Mouse (Mus musculus) lung, postnatal 25 days (tissue): ENCODE measurements around the gene Zfp473.
A peak's percentile ranks its signal among the peaks of the same experiment; 100 is the strongest.
"Not testable (repeated sequence)": the region's sequence is repeated elsewhere in the genome, so short reads cannot be mapped to it uniquely, and the experiment has no call there.

ENCODE experiments used
- DNase-seq: peaks from one replicate; pipeline ENCODE4 v3.0.0; 2022; ENCODE audit warnings: low spot score

The Zfp473 gene

DNA sequence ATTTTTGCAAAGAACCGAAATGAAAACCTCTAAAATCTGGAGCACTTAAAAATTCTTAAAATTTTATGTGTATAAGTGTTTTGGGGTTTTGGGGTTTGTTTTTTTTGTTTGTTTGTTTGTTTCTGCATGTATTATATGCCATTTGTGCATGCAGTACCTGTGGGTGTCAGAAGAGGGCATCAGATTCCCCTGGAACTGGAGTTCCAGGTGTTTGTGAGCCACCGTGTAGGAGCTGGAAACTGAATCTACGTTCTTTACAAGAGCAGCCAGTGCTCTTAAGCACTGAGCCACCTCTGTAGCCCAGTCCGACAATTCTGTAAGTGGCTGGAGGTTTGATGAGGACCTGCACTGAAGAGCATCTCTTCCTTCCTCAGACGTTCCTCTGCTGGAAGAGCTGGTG, 41.0 kb downstream of the Zfp473 start:
- DNase-seq: no peak

DNA sequence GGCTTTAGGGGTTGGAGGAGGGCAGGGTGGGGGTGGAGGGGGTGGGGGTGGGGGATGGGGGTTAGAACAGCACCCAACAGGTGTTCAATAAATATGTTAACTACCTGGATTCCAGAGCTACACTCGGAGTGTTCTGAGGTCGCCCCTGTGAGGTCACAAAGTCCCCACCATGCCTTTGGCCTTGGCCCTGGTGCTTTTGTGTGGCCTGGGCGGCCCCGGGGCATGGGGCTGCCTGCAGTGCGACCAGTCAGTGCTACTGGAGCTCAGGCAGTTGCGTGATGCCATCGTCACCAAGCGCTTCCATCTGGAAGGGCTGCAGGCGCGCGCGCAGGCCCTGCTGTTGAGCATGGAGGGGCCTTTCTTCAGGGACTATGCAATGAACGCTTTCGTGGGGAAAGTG, 42.3 kb downstream of the Zfp473 start, which contains the start of gene Izumo2:
Gene Izumo2 (plus strand): TSS at position 169 of the 400 bp plus-strand sequence.
- no peak for DNase-seq

DNA sequence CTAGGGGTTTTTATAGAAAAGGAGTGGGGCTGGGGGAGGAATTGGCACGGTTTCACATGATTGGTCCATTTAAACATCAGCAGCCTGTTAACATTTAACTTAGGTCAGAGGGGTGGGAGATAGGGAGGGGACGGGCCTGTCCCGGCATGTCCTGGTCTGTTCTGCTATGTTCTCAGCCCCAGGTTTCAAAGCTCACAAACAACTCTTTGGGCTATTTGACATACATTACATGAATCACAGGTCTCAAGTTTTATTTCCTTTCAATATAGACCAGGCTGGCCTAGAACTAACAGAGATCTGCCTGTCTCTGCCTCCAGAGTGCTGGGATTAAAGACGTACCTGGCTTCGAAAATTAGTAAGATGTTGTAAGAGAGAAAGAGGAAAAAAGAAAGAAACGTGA, 42.8 kb downstream of the Zfp473 start:
- not testable (repeated sequence) for DNase-seq

DNA sequence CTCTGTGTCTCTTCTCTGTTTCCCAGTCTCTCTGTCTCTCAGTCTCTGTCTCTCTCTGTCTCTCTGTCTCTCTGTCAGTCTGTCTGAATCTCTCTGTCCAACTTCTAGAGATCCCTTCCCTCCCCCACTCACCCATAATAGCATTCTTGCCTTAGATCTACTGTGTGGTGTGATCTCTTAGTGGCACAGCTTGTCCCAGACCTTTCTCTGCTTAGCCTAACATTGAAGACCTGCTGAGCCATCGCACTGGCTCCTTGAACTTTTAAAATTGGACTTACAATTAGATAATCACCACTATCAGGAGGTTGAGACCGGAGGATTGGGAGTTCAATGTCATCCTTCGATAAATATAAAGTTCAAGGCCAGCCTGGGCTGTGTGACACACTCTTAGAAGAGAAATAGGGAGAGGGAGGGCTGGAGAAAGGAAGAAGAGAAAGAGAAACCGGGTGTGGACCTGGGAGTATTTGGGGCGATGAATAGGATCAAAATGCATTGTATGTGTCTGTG, 43.6 kb downstream of the Zfp473 start:
- no peak for DNase-seq

DNA sequence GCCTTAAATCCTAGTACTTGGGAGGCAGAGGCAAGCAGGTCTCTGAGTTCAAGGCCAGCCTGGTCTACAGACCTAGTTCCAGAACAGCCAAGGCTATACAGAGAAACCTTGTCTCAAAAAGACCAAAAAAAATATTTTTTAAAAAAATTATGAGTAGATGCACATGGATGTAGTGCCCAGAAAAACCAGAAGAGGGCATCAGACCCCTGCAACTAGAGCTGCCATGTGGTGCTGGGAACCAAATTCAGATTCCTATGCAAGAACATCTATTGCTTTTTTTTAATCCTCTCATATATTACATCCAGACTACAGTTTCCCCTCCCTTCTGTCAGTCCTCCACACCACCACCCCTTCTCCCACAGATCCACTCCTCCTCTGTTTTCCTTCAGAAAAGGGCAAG, 44.5 kb downstream of the Zfp473 start:
- no peak for DNase-seq

DNA sequence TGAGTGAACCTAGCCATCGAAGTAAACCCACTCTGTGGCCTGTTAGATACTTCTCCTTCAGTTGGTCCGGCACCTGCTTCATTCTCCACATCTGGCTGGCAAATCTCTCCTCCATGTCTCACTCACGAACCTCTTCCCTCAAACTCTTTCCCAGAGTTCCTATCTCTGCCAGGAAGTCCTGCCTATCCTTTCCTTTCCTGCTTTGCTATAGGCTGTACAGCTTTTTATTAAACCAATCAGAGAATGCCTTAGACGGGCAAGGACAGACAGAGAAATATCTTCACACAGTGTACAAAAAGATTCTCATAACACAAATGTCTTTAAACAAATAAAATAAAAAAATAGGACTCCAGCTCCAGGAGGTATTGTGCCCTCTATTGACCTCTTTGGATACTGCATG, 45.8 kb downstream of the Zfp473 start:
- DNase-seq: no peak

DNA sequence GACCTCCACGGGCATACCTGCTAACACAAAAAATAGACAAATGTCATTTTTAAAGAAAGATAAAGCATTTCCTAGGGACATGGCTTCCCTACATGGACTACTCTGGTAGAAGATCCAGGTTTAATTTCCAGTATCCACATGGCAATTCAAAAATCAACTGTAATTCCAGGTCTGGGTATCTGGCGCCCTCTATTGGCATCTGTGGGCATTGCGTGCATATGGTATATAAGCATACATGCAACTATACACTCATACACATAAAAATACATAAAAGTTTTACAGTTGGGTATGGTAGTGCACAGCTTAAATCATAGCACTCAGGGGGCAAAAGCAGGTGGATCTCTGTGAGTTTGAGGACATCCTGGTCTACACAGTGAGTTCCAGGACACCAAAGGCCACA, 46.5 kb downstream of the Zfp473 start:
- DNase-seq: peak; percentile 47

DNA sequence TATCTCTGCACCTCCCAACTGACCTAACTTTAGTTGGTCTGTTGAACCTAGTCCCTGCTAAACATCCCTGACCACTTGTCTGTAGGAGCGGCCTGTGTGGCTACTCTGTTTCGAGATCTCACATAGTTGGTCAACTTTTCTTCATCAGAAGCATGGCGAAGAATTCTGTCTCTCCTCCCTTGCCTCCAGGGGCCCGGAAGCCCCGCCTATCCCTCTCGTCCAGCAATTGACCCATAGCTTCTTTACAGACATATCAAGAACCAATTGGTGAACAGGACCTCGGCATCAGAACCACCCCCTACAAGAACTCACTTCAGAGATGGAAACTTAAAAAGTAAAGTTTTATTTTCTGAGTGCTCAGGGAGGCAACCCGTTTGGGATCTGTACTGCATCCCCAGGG, 47.9 kb downstream of the Zfp473 start:
- no peak for DNase-seq

DNA sequence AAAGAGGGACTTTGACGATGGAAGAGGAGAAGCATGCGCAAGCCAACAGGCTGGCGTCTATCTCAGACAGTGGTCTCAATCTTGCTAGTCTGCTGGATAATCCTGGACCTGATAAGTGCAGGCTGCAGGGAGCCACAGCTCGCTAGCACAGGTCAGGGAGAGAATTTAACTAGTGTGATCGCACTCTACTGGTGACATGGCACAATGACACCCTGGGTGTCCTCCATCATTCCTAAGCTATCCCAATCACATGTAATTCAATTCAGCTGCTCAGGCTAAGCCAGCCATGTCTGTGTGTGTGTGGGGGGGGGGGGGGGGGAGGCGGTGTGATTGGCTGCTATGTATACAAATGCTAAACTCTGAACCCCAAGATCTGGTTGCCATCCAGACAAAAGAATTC, 48.9 kb downstream of the Zfp473 start:
- DNase-seq: peak; percentile 59

DNA sequence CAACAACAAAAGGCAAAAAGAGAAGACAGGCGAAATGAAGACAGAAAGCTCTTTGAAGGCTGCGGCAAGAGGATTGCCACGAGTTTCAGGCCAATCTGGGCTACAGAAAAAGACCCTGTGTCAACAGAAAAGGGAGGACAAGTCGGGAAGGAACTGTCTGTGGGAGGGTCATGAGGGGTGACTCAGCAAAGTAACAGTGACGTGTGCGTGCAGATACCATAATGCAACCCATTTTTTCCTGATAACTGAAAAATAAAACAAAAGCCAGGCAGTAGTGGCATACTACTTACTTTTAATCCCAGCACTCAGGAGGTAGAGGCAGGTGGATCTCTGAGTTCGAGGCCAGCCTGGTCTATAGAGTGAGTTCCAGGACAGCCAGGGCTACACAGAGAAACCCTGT, 52.9 kb downstream of the Zfp473 start:
- DNase-seq: no peak

DNA sequence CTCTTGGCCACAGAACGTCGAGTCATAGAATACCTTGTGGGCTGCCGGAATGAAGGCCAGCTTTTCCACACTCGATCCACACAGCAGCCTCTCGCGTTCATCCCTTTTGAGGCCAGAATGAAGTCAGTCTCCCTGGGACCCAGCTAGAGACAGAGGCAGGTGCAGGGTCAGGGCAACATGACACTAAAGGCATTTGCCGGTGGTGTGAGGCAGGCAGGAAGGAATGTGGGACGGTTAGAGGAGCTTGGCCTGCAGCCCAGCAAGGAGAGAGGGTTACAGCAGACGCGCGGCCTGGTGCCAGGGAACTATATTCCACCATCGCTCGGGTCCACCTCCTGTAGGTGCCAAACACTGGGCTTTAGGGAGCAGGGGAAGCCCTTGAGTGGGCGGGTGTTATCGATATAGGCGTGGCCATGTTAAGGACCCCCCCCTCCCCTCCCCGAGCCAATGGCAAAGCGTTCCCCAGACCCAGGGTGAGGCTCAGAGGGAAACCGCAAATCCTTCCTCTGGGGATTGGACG, 53.6 kb downstream of the Zfp473 start:
- peak; percentile 82 for DNase-seq

DNA sequence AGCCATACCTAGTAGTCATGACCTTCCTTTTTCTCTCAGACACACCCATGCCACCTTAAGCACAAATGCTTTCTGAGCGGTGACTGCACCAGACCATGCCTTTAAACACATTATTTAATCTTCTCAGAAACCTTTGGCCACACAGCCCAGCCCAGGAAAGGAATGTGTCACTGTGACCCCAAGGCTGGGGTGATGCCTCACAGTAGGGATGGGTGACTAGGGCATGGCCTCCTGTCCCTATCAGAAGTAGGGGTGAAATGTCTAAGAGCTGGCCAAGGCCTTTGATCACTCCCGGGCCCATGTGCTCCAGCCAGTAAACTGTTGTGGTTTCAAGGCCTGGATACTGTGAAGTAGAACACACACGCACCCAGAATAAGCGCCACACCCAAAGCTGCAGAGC, 55.6 kb downstream of the Zfp473 start:
- DNase-seq: peak; percentile 38

DNA sequence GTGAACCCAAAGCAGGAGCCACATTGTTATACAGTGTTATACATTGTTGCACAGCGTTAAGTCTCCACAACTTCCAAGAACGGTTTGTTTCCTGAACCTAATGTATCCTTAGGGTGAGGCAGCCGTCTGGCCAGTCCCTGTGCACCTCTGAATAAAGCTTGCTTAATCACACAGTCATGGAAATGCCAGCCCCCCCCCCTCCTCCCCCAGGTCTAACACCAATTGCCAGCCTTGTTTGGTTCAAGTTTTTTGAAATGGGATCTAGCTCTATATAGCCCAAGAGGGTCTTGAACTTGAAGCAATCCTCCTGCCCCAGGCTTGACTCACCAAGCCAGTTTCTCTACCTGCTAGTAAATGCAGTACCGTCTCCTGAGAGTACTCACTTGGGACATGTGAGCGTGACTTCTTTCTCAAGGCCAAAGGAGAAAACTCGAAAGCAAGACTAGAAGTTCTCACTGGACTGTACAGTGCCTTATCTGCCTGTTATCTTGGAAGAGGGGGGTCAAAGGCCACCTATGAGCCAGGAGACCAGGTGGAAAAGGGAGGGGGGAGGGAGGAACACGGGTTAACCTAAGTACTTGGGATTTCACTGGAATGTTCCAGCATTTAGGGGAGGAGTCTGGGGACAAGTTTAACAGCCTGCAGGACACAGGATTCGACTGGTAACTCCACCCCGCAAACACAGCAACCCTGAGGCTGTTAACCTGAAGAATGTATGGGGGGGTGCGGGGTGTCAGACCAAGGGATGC, 57.2 kb downstream of the Zfp473 start:
- peak; percentile 74 for DNase-seq

DNA sequence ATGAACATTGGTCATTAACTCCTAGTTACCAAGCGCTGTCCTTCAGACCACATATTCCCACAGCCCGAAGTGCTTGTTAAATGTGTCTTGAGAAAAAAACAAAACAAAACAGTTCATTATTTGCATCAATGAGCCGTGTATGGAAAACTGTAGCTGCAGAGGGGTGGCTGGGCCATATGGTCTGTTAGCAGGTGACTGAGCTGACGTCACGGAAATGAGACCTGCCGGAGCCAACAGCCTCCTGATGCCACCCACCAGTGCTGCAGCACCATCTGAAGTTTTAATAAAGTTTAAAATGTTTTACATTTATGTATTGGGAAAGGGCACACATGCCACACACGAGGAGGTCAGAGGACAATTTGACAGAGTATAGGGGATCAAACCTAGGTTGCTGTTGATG, 61.5 kb downstream of the Zfp473 start:
- DNase-seq: no peak

DNA sequence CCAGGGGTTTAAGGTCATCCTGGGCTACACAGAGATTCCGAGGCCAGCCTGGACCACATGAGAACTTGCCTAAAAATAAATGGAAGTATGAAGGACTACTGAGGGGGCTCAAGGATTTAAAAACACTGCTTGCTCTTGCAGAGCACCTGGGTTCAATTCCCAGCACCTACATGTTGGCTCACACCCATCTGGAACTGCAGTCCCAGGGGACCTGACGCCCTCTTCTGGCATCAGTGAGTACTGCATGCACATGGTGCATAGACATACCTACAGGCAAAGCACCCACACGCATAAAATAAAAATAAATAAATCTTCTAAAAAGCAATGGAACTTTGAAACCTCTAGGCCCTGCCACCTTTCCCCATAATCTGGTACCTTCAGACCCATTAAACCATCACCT, 62.0 kb downstream of the Zfp473 start:
- DNase-seq: no peak

DNA sequence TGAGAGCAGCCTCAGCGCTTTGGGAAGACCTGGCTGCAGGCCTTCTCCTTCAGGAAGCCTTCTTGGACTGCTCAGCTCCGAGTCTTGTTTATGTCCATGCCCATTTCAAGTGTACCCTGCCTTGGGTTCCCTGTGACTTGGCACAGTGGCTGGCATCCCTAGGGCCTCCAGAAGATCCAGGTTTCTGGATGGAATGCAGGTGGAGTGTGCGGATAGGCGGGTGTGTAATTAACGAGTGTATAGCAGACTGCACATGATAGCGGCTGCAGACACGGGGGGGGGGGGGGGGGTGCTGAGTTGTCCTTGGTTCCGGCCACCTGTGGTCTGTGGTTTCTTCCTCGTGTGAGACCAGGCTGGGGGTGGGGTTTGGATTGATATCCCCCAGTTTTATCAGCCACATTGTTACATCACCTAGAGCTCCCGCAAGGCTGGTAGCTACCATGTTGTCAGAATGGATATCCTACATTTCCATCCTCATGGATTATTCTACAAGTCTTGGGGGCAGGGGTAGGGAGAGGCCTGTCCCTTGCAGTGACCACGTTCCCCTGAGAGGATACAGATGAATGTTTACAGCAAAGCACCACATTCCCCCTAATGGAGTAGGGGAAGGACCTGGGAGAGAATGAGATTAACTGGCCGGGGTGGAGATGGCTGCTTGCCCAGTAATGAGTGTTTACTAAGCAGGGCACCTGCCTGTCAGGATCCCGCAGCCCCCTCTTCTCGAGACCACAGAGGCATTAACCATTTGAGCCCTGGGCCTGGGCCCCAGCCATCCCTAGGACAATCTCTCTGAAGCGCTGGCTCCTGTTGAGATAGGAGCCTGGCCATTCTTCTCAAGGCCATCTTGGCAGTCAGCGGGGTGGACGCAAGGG, 65.1 kb downstream of the Zfp473 start:
- DNase-seq: peak; percentile 85

DNA sequence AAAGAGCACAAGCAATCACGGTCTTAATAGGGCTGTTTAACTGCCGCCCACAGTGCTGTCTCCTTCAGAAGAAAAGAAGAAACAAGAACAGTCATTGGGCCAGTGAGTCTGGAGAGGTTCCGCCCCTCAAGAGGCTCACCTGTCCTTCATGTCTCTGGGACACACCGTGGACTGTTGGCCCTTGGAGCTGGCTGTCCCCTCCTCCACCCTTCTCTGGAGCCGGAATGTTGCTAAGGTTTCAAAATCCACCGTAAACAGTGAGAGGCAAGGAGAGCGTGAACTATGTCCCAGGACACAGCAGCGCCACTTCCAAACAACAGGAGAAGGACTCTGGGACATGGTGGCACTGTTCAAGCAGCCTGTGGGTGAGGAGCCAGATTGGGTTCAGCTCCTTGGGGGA, 67.2 kb downstream of the Zfp473 start:
- peak; percentile 91 for DNase-seq
